Mouse (Mus musculus) hindlimb bud, embryonic 11.5 days (tissue): ENCODE results near the gene Irf4.

Source experiments
- DNase-seq: peaks from one replicate; pipeline ENCODE4 v3.0.0-alpha.2; 2012; ENCODE audit warnings: low read depth, low spot score; ENCODE audit errors: extremely low spot score

The Irf4 gene

GRCm38 (mm10) chr13:30749021-30749556 is at the start of gene Irf4:
Irf4 (plus strand) TSS chr13:30749226.
- no peak for DNase-seq

GRCm38 (mm10) chr13:30702695-30703094 is 46.3 kb upstream of the Irf4 start:
- no peak for DNase-seq

- DNase-seq = no peak
Measured at GRCm38 (mm10) chr13:30704246-30705095, 44.6 kb upstream of the Irf4 start.

GRCm38 (mm10) chr13:30711066-30711465 is 38.0 kb upstream of the Irf4 start:
- no peak for DNase-seq

GRCm38 (mm10) chr13:30711711-30712110 is 37.3 kb upstream of the Irf4 start:
- DNase-seq = no peak

GRCm38 (mm10) chr13:30712280-30712679 is 36.7 kb upstream of the Irf4 start:
- DNase-seq = no peak

- DNase-seq = no peak
Measured at GRCm38 (mm10) chr13:30713621-30714020, 35.4 kb upstream of the Irf4 start.

GRCm38 (mm10) chr13:30714552-30714951 is 34.5 kb upstream of the Irf4 start:
- DNase-seq = no peak

- no peak for DNase-seq
Measured at GRCm38 (mm10) chr13:30715060-30715459, 34.0 kb upstream of the Irf4 start.

- DNase-seq = no peak
Measured at GRCm38 (mm10) chr13:30715573-30715972, 33.5 kb upstream of the Irf4 start.

- no peak for DNase-seq
Measured at GRCm38 (mm10) chr13:30716611-30717010, 32.4 kb upstream of the Irf4 start.

- DNase-seq = no peak
Measured at GRCm38 (mm10) chr13:30722601-30723000, 26.4 kb upstream of the Irf4 start.

- DNase-seq = no peak
Measured at GRCm38 (mm10) chr13:30723258-30723657, 25.8 kb upstream of the Irf4 start.

- no peak for DNase-seq
Measured at GRCm38 (mm10) chr13:30723858-30724257, 25.2 kb upstream of the Irf4 start.

- DNase-seq = no peak
Measured at GRCm38 (mm10) chr13:30724691-30725271, 24.2 kb upstream of the Irf4 start.

GRCm38 (mm10) chr13:30726879-30727278 is 22.1 kb upstream of the Irf4 start:
- DNase-seq = no peak

- no peak for DNase-seq
Measured at GRCm38 (mm10) chr13:30728155-30728554, 20.9 kb upstream of the Irf4 start.

- DNase-seq = no peak
Measured at GRCm38 (mm10) chr13:30729245-30729644, 19.8 kb upstream of the Irf4 start.

- DNase-seq = no peak
Measured at GRCm38 (mm10) chr13:30730104-30730793, 18.8 kb upstream of the Irf4 start.

- DNase-seq = no peak
Measured at GRCm38 (mm10) chr13:30732709-30733445, 16.1 kb upstream of the Irf4 start.

GRCm38 (mm10) chr13:30736721-30737120 is 12.3 kb upstream of the Irf4 start:
- no peak for DNase-seq
